Mouse (Mus musculus) gastrocnemius, adult 18-20 months (tissue): ENCODE data around the gene Gimap1. TPM values are rescaled to one million over a fixed set of nuclear protein-coding genes. Genes with fewer than 3 reads are reported as not detected.

Experiments
- total RNA-seq, 2 experiments: library from RNA; stranded (reverse); gene quantifications; 2 replicates each; pipeline ENCODE4 v1.2.3; 2021

The Gimap1 gene
- total RNA-seq, 2 experiments from 2014 or later, result 1.5 to 2.4 TPM

Other genes starting within 250 kb of the Gimap1 start
- 10 to 100 TPM; 38.5 to 46.1 TPM for gene Atp6v0e2, start 201.4 kb upstream of the Gimap1 start, total RNA-seq
- gene Lrrc61, start 184.3 kb upstream of the Gimap1 start, total RNA-seq, result 10 to 100 TPM; 21.1 to 25.5 TPM
- 10 to 100 TPM; 14.6 to 24.8 TPM for gene Rarres2, start 166.3 kb upstream of the Gimap1 start, total RNA-seq
- gene Gm45021, start 149.4 kb upstream of the Gimap1 start, total RNA-seq, result not detected
- gene Repin1, start 145.2 kb upstream of the Gimap1 start, total RNA-seq, result 10 to 100 TPM; 30.6 to 31.9 TPM
- gene Gm44965, start 145.1 kb upstream of the Gimap1 start, total RNA-seq, result not detected
- 1 to 10 TPM; 8.8 TPM for gene Zfp775, start 137.0 kb upstream of the Gimap1 start, total RNA-seq
- gene AI854703, start 112.3 kb upstream of the Gimap1 start, total RNA-seq, result under 1 TPM; 0.76 to 0.78 TPM
- gene Gimap8, start 91.8 kb upstream of the Gimap1 start, total RNA-seq, result 1 to 10 TPM; 1.3 to 2.5 TPM
- 1 to 10 TPM in 1 of 2 experiments, under 1 TPM in 1; 0.59 to 1.2 TPM for gene Gimap9, start 62.9 kb upstream of the Gimap1 start, total RNA-seq
- gene Gimap4, start 54.5 kb upstream of the Gimap1 start, total RNA-seq, result 1 to 10 TPM; 2.4 to 5.8 TPM
- gene Gimap6, start 30.8 kb upstream of the Gimap1 start, total RNA-seq, result 10 to 100 TPM in 1 of 2 experiments, 1 to 10 TPM in 1; 7.9 to 12.6 TPM
- 1 to 10 TPM in 1 of 2 experiments, not detected in 1; 2.7 TPM for gene Gm28053, start 20.4 kb upstream of the Gimap1 start, total RNA-seq
- gene Gimap7, start 20.4 kb upstream of the Gimap1 start, total RNA-seq, result not detected
- 1 to 10 TPM in 1 of 2 experiments, under 1 TPM in 1; 0.57 to 1.0 TPM for gene Gimap5, start 7.1 kb downstream of the Gimap1 start, total RNA-seq
- gene Gimap3, start 31.8 kb downstream of the Gimap1 start, total RNA-seq, result under 1 TPM; 0.09 to 0.28 TPM
- 1 to 10 TPM; 3.3 to 3.9 TPM for gene Tmem176a, start 101.9 kb downstream of the Gimap1 start, total RNA-seq
- gene Tmem176b, start 102.4 kb downstream of the Gimap1 start, total RNA-seq, result 1 to 10 TPM; 7.6 to 8.9 TPM
- gene Aoc1, start 133.8 kb downstream of the Gimap1 start, total RNA-seq, result not detected
- gene 1600015I10Rik, start 190.8 kb downstream of the Gimap1 start, total RNA-seq, result not detected
- gene Doxl2, start 235.9 kb downstream of the Gimap1 start, total RNA-seq, result not detected
- not detected for gene Svs1, start 247.8 kb downstream of the Gimap1 start, total RNA-seq